Mouse (Mus musculus) liver, adult 2 months (tissue): ENCODE results near the gene Gdpgp1.

Experiments
- CTCF ChIP-seq: fragments of 200-500 bp; IDR thresholded peaks from 2 replicates; pipeline ENCODE4 v1.5.1; 2011; ENCODE audit warnings: low read depth, low read length, control low read depth
- POLR2A ChIP-seq: fragments of 200-500 bp; IDR thresholded peaks from 2 replicates; pipeline ENCODE4 v1.6.1; 2011; ENCODE audit warnings: low read length, control low read depth; ENCODE audit not compliant: insufficient read depth; ENCODE audit errors: extremely low read depth

DNA sequence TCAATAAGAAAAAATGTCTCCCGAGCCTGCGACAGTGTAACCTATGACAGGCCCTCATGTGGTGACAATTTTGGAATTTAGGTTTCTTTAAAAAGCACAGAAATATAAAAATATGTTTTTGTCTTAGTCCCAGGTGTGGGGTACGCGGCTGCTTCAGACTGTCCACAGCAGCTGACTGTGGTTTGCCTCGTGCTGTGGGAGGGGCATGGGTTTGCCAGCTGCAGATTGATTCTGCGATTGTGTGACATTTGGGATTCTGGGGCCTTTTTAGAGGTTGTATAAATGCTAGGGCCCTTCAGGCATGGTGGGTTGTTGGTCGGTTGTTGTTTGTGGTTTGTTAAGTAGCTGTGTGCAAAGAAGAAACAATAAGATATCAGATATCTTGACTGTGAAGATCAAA lies 27.7 kb upstream of the Gdpgp1 start:
- TF ChIP-seq POLR2A (no peak), CTCF (no peak)
